Mouse (Mus musculus) embryonic facial prominence, embryonic 14.5 days (tissue): ENCODE measurements around the gene Ddx6. TPM values are rescaled to one million over a fixed set of nuclear protein-coding genes. Genes with fewer than 3 reads are reported as not detected.

Experiments
- ATAC-seq: fragments of 200-750 bp; cut with Nextera tagmentation; 2 replicates; pipeline ENCODE4 v1.8.0; 2017; ENCODE audit warnings: low read depth, moderate number of reproducible peaks, moderate TSS enrichment
- DNase-seq: peaks from one replicate; pipeline ENCODE4 v3.0.0-alpha.2; 2015; ENCODE audit warnings: low spot score
- H3K27ac ChIP-seq: fragments of 300-500 bp; sonication (generic); replicated peaks from 2 replicates; pipeline ENCODE4 v1.5.1; 2014; ENCODE audit warnings: low read depth, mild to moderate bottlenecking, low read length, moderate library complexity
- H3K27me3 ChIP-seq: fragments of 300-500 bp; sonication (generic); replicated peaks from 2 replicates; pipeline ENCODE4 v1.6.1; 2014; ENCODE audit warnings: low read length; ENCODE audit not compliant: control insufficient read depth, insufficient read depth
- H3K36me3 ChIP-seq: fragments of 300-500 bp; sonication (generic); 2 replicates; pipeline ENCODE4 v1.6.1; 2014; ENCODE audit warnings: low read length, mixed read lengths; ENCODE audit not compliant: control insufficient read depth, insufficient read depth
- H3K4me1 ChIP-seq: fragments of 300-500 bp; sonication (generic); 2 replicates; pipeline ENCODE4 v1.6.1; 2014; ENCODE audit warnings: antibody characterized with exemption, low read length; ENCODE audit not compliant: control insufficient read depth, insufficient read depth
- H3K4me2 ChIP-seq: fragments of 300-500 bp; sonication (generic); 2 replicates; pipeline ENCODE4 v1.6.1; 2014; ENCODE audit warnings: low read depth, mild to moderate bottlenecking, low read length, moderate library complexity, mixed read lengths
- H3K4me3 ChIP-seq: fragments of 300-500 bp; sonication (generic); 2 replicates; pipeline ENCODE4 v1.5.1; 2014; ENCODE audit warnings: low read depth, mild to moderate bottlenecking, low read length
- H3K9ac ChIP-seq: fragments of 300-500 bp; sonication (generic); 2 replicates; pipeline ENCODE4 v1.6.1; 2014; ENCODE audit warnings: low read depth, mild to moderate bottlenecking, low read length, moderate library complexity, mixed read lengths
- H3K9me3 ChIP-seq: fragments of 300-500 bp; sonication (generic); 2 replicates; pipeline ENCODE4 v1.6.1; 2016; ENCODE audit warnings: low read length; ENCODE audit not compliant: control insufficient read depth
- WGBS: fragments of 180-500 bp; shearing (Covaris S2); extraction: QIAGEN DNeasy Blood & Tissue Kit; methylation state at CpG from one replicate; pipeline ENCODE4 v1.1.7; 2014; 5-methylcytosine and 5-hydroxymethylcytosine counted together
- polyA plus RNA-seq: library from polyadenylated mRNA; unstranded; fragments of >200 nt; fragmentation: Nextera tagmentation; extraction: Ambion mirVana; gene quantifications from 2 replicates; pipeline ENCODE4 v1.2.1, GENCODE M21; 2014

Gene Ddx6
- polyA plus RNA-seq, 1 experiment from 2014 or later: 16.1 TPM

- ATAC-seq (no peak), DNase-seq (no peak)
- H3K9ac ChIP-seq: no peak overlapping the region
- H3K27ac ChIP-seq: no peak overlapping the region
- H3K9me3 ChIP-seq: no peaks in the 10 kb centered on the region
- H3K4me2 ChIP-seq: no peak overlapping the region
- 80% methylated on average over 3 of the region's 3 CpGs for WGBS
- H3K4me3 ChIP-seq: no peak overlapping the region
- peaks cover 34% of the 10 kb centered on the region for H3K36me3 ChIP-seq
- H3K4me1 ChIP-seq: no peaks in the 10 kb centered on the region
- no peaks in the 10 kb centered on the region for H3K27me3 ChIP-seq
Observed at GRCm38 (mm10) chr9:44640646-44641357, 36.1 kb downstream of the Ddx6 start.

- DNase-seq: no peak
- H3K4me1 ChIP-seq: no peaks in the 10 kb centered on the region
- no peak overlapping the region for H3K9ac ChIP-seq
- H3K9me3 ChIP-seq: no peaks in the 10 kb centered on the region
- peaks cover 27% of the 10 kb centered on the region for H3K36me3 ChIP-seq
- WGBS: 91% methylated on average over 2 of the region's 2 CpGs
- H3K27ac ChIP-seq: no peak overlapping the region
- H3K4me2 ChIP-seq: no peak overlapping the region
- H3K27me3 ChIP-seq: no peaks in the 10 kb centered on the region
- H3K4me3 ChIP-seq: no peak overlapping the region
- ATAC-seq: no peak
Observed at GRCm38 (mm10) chr9:44641616-44642015, 36.9 kb downstream of the Ddx6 start.

GRCm38 (mm10) chr9:44643103-44643502 is 38.4 kb downstream of the Ddx6 start:
- Histone ChIP-seq H3K36me3 (peaks cover 13% of the 10 kb centered on the region), H3K27ac (no peak overlapping the region), H3K27me3 (no peaks in the 10 kb centered on the region), H3K4me3 (no peak overlapping the region), H3K9me3 (no peaks in the 10 kb centered on the region), H3K9ac (no peak overlapping the region), H3K4me2 (no peak overlapping the region), H3K4me1 (no peaks in the 10 kb centered on the region)
- WGBS: 91% methylated on average over 7 of the region's 7 CpGs
- no peak for ATAC-seq
- no peak for DNase-seq

GRCm38 (mm10) chr9:44644186-44644585 is 39.5 kb downstream of the Ddx6 start:
- H3K9ac ChIP-seq: no peak overlapping the region
- 82% methylated on average over 2 of the region's 2 CpGs for WGBS

GRCm38 (mm10) chr9:44645481-44645880 is 40.8 kb downstream of the Ddx6 start:
- no peak for ATAC-seq
- no peak overlapping the region for H3K27ac ChIP-seq
- WGBS: 74% methylated on average over 5 of the region's 5 CpGs

More at GRCm38 (mm10) chr9:44644186-44644585, 39.5 kb downstream of the Ddx6 start:
- Histone ChIP-seq H3K9me3 (no peaks in the 10 kb centered on the region), H3K4me3 (no peak overlapping the region), H3K36me3 (0 out of 2 replicates have a peak, but pooled peaks cover 5% of the 10 kb centered on the region), H3K4me1 (no peaks in the 10 kb centered on the region), H3K27ac (no peak overlapping the region), H3K4me2 (no peak overlapping the region), H3K27me3 (no peaks in the 10 kb centered on the region)
- DNase-seq (no peak), ATAC-seq (no peak)

GRCm38 (mm10) chr9:44645924-44646323 is 41.2 kb downstream of the Ddx6 start:
- H3K4me2 ChIP-seq: no peak overlapping the region
- no peak for ATAC-seq
- H3K4me3 ChIP-seq: no peak overlapping the region
- H3K27me3 ChIP-seq: no peaks in the 10 kb centered on the region
- no peak overlapping the region for H3K27ac ChIP-seq
- WGBS: 69% methylated on average over 15 of the region's 15 CpGs
- H3K36me3 ChIP-seq: 0 out of 2 replicates have a peak, but pooled peaks cover 1% of the 10 kb centered on the region
- no peak for DNase-seq
- H3K9me3 ChIP-seq: no peaks in the 10 kb centered on the region
- H3K4me1 ChIP-seq: no peaks in the 10 kb centered on the region
- H3K9ac ChIP-seq: no peak overlapping the region

More at GRCm38 (mm10) chr9:44645481-44645880, 40.8 kb downstream of the Ddx6 start:
- Histone ChIP-seq H3K4me2 (no peak overlapping the region), H3K9me3 (no peaks in the 10 kb centered on the region), H3K4me1 (no peaks in the 10 kb centered on the region), H3K9ac (no peak overlapping the region), H3K36me3 (0 out of 2 replicates have a peak, but pooled peaks cover 5% of the 10 kb centered on the region), H3K4me3 (no peak overlapping the region), H3K27me3 (no peaks in the 10 kb centered on the region)
- no peak for DNase-seq

GRCm38 (mm10) chr9:44646366-44646765 is 41.7 kb downstream of the Ddx6 start:
- Histone ChIP-seq H3K27me3 (no peaks in the 10 kb centered on the region), H3K4me1 (no peaks in the 10 kb centered on the region), H3K27ac (no peak overlapping the region), H3K9me3 (no peaks in the 10 kb centered on the region), H3K36me3 (no peaks in the 10 kb centered on the region), H3K9ac (no peak overlapping the region), H3K4me2 (no peak overlapping the region), H3K4me3 (no peak overlapping the region)
- ATAC-seq (no peak), DNase-seq (no peak)
- WGBS: 83% methylated on average over 6 of the region's 6 CpGs

- no peaks in the 10 kb centered on the region for H3K4me1 ChIP-seq
- no peak overlapping the region for H3K4me2 ChIP-seq
- no peaks in the 10 kb centered on the region for H3K27me3 ChIP-seq
- no peak for DNase-seq
- no peak for ATAC-seq
- H3K9ac ChIP-seq: no peak overlapping the region
- no peaks in the 10 kb centered on the region for H3K36me3 ChIP-seq
- 91% methylated on average over 8 of the region's 8 CpGs for WGBS
- no peaks in the 10 kb centered on the region for H3K9me3 ChIP-seq
- no peak overlapping the region for H3K27ac ChIP-seq
- H3K4me3 ChIP-seq: no peak overlapping the region
Observed at GRCm38 (mm10) chr9:44647026-44647425, 42.3 kb downstream of the Ddx6 start.

- no peak for ATAC-seq
- Histone ChIP-seq H3K27me3 (no peaks in the 10 kb centered on the region), H3K9me3 (no peaks in the 10 kb centered on the region), H3K4me2 (no peak overlapping the region), H3K4me3 (no peak overlapping the region), H3K36me3 (no peaks in the 10 kb centered on the region), H3K9ac (no peak overlapping the region), H3K27ac (no peak overlapping the region), H3K4me1 (no peaks in the 10 kb centered on the region)
- 81% methylated on average over 4 of the region's 4 CpGs for WGBS
- no peak for DNase-seq
Observed at GRCm38 (mm10) chr9:44647656-44648055, 43.0 kb downstream of the Ddx6 start.
